Mouse (Mus musculus): ENCODE measurements around the gene Zfp462. TPM values are rescaled to one million over a fixed set of nuclear protein-coding genes. Genes with fewer than 3 reads are reported as not detected.

The Zfp462 gene
- polyA plus RNA-seq, 1 experiment from 2014 or later = 16.8 TPM

DNA sequence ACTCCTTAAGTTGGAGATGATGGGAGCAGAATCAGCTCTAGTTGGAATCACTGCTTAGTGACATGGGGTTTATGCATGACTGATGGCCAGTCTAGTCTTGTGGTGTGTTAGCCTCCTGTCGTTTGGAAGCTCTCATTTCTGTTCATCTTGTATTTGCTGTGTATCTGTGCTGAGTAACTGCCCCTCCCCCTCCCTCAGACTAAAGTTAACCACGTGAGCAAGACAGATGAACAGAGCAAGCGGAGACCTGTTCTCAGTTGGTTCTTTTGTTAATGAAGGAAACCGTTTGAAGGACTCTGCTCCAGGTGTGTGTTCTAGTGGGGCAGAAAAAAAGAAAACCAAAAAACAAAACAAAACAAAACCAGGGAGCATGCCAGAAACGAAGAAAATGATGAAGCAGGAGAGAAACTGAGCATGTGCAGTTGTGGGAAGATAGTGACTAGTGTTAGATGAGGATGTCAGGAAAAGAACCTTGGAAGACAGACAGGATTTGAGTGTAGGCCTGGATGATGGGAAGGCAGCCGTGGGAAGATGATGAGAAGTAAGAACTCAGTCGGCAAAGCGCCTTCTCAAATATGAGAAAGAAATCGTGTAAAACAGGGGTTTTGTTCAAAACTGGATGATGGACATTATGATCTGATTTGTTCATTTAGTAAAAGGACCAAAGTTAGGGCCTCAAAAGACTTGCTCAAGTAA lies 53.4 kb downstream of the Zfp462 start:
- 82% methylated on average over 9 of the region's 9 CpGs for WGBS
- H3K36me3 ChIP-seq (ENCODE audit: control insufficient read depth, insufficient read depth, low read length) = no peaks in the 10 kb centered on the region; the same call in 1 of the 2 replicates
- H3K27me3 ChIP-seq (ENCODE audit: control insufficient read depth, insufficient read depth, low read length) = no peaks in the 10 kb centered on the region
- no peak overlapping the region for H3K4me3 ChIP-seq (ENCODE audit: low read depth, low read length)
- no peak overlapping the region for H3K4me2 ChIP-seq (ENCODE audit: low read depth, low read length)
- no peak overlapping the region for H3K27ac ChIP-seq (ENCODE audit: low read depth, low read length)
- no peak for ATAC-seq (ENCODE audit: low read depth)
- H3K4me1 ChIP-seq (ENCODE audit: control insufficient read depth, insufficient read depth, low read length) = no peaks in the 10 kb centered on the region
- no peak overlapping the region for H3K9ac ChIP-seq (replicated peaks; ENCODE audit: low read depth, low read length)
- H3K9me3 ChIP-seq (ENCODE audit: control insufficient read depth, low read length) = no peaks in the 10 kb centered on the region

DNA sequence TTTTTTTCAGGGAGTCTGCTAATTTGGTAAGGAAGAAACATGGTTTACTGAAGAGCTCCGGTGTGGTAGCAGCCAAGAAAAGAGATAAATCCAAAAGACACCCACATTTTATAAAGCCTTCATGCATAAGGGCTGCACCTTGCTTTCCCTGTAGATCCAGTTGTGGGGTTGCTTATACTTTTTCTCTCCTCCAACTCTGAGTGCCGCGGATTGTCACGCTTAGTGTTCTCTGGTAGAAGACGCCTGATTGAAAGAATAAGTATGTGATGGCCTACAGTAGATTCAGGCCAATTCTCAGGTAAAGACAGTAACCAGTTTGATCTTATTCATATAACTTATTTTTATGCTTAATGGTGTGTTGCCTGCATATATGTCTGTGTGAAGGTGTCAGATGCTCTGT lies 54.7 kb downstream of the Zfp462 start:
- Histone ChIP-seq H3K36me3 (ENCODE audit: control insufficient read depth, insufficient read depth, low read length) (no peaks in the 10 kb centered on the region; the same call in 1 of the 2 replicates), H3K9me3 (ENCODE audit: control insufficient read depth, low read length) (no peaks in the 10 kb centered on the region), H3K4me3 (ENCODE audit: low read depth, low read length) (no peak overlapping the region), H3K27ac (ENCODE audit: low read depth, low read length) (no peak overlapping the region), H3K4me2 (ENCODE audit: low read depth, low read length) (no peak overlapping the region), H3K4me1 (ENCODE audit: control insufficient read depth, insufficient read depth, low read length) (peaks cover 11% of the 10 kb centered on the region; the same call in 1 of the 2 replicates), H3K9ac (replicated peaks; ENCODE audit: low read depth, low read length) (no peak overlapping the region), H3K27me3 (ENCODE audit: control insufficient read depth, insufficient read depth, low read length) (no peaks in the 10 kb centered on the region)
- WGBS = 96% methylated on average over 5 of the region's 5 CpGs
- no peak for ATAC-seq (ENCODE audit: low read depth)

DNA sequence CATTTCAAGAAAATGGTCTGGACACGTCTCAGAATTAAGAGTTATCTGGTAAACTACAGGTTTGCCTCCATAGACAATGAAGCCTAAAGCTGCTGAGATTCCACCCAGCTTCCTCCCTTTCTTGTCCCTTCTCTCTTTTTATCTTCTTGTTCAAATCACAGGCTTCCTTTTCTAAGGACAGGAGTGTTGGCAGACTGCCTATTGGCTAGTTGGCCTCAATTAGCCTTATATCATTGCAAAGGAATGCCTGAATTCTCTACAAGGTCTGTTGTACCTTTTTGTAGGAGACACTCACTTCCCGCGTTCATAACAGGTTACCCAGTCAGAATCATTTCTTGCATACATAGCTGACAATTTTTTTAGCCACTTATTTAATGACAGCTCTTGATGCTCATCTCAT lies 56.5 kb downstream of the Zfp462 start:
- H3K4me2 ChIP-seq (ENCODE audit: low read depth, low read length) = no peak overlapping the region
- H3K9me3 ChIP-seq (ENCODE audit: control insufficient read depth, low read length) = no peaks in the 10 kb centered on the region
- no peaks in the 10 kb centered on the region; the same call in 1 of the 2 replicates for H3K36me3 ChIP-seq (ENCODE audit: control insufficient read depth, insufficient read depth, low read length)
- no peak overlapping the region for H3K27ac ChIP-seq (ENCODE audit: low read depth, low read length)
- no peak overlapping the region for H3K4me3 ChIP-seq (ENCODE audit: low read depth, low read length)
- WGBS = 79% methylated on average over 3 of the region's 3 CpGs
- no peak overlapping the region for H3K9ac ChIP-seq (replicated peaks; ENCODE audit: low read depth, low read length)
- ATAC-seq (ENCODE audit: low read depth) = no peak
- H3K27me3 ChIP-seq (ENCODE audit: control insufficient read depth, insufficient read depth, low read length) = no peaks in the 10 kb centered on the region
- peaks cover 25% of the 10 kb centered on the region for H3K4me1 ChIP-seq (ENCODE audit: control insufficient read depth, insufficient read depth, low read length)

DNA sequence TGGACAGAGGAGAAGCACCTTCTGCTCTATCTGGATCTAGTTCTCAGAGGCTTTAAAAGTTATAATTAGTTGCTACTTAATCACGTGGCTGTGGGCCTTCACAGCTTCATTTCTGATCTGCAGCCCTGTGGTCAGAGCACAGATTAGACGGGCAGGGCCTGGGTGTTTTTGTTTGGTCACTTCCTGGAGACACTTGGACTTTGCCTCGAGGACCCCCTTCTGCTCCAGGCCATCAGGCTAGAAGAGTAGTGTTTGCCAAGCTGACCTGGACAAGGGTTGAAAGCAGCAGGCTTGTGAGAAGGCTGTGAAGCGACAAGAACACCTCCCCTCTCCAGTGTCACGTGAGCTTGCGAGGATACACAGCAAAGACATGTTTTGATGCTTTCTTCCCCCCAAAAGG lies 58.3 kb downstream of the Zfp462 start:
- no peak overlapping the region for H3K27ac ChIP-seq (ENCODE audit: low read depth, low read length)
- 78% methylated on average over 6 of the region's 6 CpGs for WGBS
- H3K4me3 ChIP-seq (ENCODE audit: low read depth, low read length) = no peak overlapping the region
- H3K9ac ChIP-seq (replicated peaks; ENCODE audit: low read depth, low read length) = no peak overlapping the region
- no peak for ATAC-seq (ENCODE audit: low read depth)
- H3K27me3 ChIP-seq (ENCODE audit: control insufficient read depth, insufficient read depth, low read length) = no peaks in the 10 kb centered on the region
- peaks cover 7% of the 10 kb centered on the region for H3K36me3 ChIP-seq (ENCODE audit: control insufficient read depth, insufficient read depth, low read length)
- H3K4me2 ChIP-seq (ENCODE audit: low read depth, low read length) = no peak overlapping the region
- peaks cover 28% of the 10 kb centered on the region for H3K4me1 ChIP-seq (ENCODE audit: control insufficient read depth, insufficient read depth, low read length)
- no peaks in the 10 kb centered on the region for H3K9me3 ChIP-seq (ENCODE audit: control insufficient read depth, low read length)

DNA sequence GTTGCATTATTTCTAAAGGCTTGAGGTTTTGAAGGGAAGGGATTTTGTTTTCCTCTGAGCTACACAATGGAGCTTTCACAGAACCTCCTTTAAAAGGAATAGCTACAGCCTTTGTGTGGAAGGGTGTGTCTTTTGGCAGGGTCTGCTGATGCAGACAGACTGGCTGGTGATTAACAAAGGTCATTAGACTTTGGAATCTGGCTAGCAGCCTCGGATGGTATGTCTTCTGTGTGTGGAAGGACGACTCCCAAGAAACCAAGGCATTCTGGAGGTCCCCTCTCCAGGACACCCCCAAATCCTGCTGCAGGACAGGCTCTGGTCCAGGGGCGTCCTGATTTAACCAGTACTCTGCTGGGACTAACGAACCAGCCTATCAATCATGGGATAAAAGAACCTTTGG lies 60.2 kb downstream of the Zfp462 start:
- Histone ChIP-seq H3K4me1 (ENCODE audit: control insufficient read depth, insufficient read depth, low read length) (peaks cover 28% of the 10 kb centered on the region), H3K4me3 (ENCODE audit: low read depth, low read length) (no peak overlapping the region), H3K4me2 (ENCODE audit: low read depth, low read length) (peak overlapping the region; percentile 21; the same call in 1 of the 2 replicates), H3K27me3 (ENCODE audit: control insufficient read depth, insufficient read depth, low read length) (no peaks in the 10 kb centered on the region), H3K9me3 (ENCODE audit: control insufficient read depth, low read length) (no peaks in the 10 kb centered on the region), H3K36me3 (ENCODE audit: control insufficient read depth, insufficient read depth, low read length) (peaks cover 24% of the 10 kb centered on the region), H3K9ac (replicated peaks; ENCODE audit: low read depth, low read length) (no peak overlapping the region), H3K27ac (ENCODE audit: low read depth, low read length) (peak overlapping the region; percentile 79)
- ATAC-seq (ENCODE audit: low read depth) = peak; percentile 62
- WGBS = 4% methylated on average over 4 of the region's 4 CpGs

DNA sequence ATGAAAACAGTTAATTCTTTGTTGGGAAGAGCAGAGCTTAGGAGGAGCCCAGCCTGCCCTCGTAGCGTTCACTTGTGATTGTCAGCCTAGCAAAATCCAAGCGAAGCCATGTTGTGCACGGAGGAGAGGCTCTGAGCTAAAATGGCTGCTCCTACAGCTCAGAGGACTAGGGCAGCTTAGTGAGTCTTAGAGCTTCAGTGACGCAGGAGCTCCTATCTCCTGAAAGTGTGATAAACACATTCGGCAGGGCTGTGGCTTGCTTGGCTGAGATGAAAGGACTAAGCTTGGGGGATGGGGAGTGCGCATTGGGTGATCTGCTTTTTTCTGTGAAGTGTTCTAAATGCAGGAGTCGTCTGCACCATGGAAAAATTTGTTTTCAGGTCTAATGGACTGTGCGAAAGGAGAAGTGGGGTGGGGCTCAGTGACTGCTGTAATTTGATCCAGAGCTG lies 60.7 kb downstream of the Zfp462 start:
- Histone ChIP-seq H3K27me3 (ENCODE audit: control insufficient read depth, insufficient read depth, low read length) (no peaks in the 10 kb centered on the region), H3K9ac (replicated peaks; ENCODE audit: low read depth, low read length) (no peak overlapping the region), H3K36me3 (ENCODE audit: control insufficient read depth, insufficient read depth, low read length) (peaks cover 29% of the 10 kb centered on the region), H3K4me1 (ENCODE audit: control insufficient read depth, insufficient read depth, low read length) (peaks cover 28% of the 10 kb centered on the region), H3K4me3 (ENCODE audit: low read depth, low read length) (no peak overlapping the region), H3K4me2 (ENCODE audit: low read depth, low read length) (peak overlapping the region; percentile 21; the same call in 1 of the 2 replicates), H3K27ac (ENCODE audit: low read depth, low read length) (peak overlapping the region; percentile 79), H3K9me3 (ENCODE audit: control insufficient read depth, low read length) (no peaks in the 10 kb centered on the region)
- 7% methylated on average over 9 of the region's 9 CpGs for WGBS
- ATAC-seq (ENCODE audit: low read depth) = peak; percentile 79

DNA sequence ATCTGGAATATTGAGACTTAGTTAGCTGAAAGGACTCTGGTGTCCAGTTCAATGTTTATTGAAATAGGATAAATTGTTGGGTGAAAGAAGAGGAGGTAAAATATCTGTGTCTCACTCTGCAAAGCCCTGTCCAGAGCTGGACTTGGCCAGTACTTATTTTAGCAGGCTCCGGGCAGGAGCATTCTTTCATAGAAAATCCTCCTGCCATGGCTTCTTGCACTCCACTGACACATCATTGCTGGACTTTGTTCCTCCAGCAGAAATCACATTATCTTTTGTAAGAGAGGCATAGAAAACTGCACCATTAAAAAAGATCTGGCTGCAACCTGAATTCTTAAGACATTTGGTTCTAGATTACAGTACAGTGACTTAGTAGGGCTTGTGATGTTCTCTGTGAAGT lies 61.2 kb downstream of the Zfp462 start:
- WGBS = 35% methylated on average over 1 of the region's 1 CpGs
- Histone ChIP-seq H3K27me3 (ENCODE audit: control insufficient read depth, insufficient read depth, low read length) (no peaks in the 10 kb centered on the region), H3K4me3 (ENCODE audit: low read depth, low read length) (no peak overlapping the region), H3K4me1 (ENCODE audit: control insufficient read depth, insufficient read depth, low read length) (peaks cover 28% of the 10 kb centered on the region), H3K36me3 (ENCODE audit: control insufficient read depth, insufficient read depth, low read length) (peaks cover 33% of the 10 kb centered on the region), H3K9me3 (ENCODE audit: control insufficient read depth, low read length) (no peaks in the 10 kb centered on the region), H3K4me2 (ENCODE audit: low read depth, low read length) (no peak overlapping the region), H3K9ac (replicated peaks; ENCODE audit: low read depth, low read length) (no peak overlapping the region), H3K27ac (ENCODE audit: low read depth, low read length) (peak overlapping the region; percentile 79)
- no peak for ATAC-seq (ENCODE audit: low read depth)

DNA sequence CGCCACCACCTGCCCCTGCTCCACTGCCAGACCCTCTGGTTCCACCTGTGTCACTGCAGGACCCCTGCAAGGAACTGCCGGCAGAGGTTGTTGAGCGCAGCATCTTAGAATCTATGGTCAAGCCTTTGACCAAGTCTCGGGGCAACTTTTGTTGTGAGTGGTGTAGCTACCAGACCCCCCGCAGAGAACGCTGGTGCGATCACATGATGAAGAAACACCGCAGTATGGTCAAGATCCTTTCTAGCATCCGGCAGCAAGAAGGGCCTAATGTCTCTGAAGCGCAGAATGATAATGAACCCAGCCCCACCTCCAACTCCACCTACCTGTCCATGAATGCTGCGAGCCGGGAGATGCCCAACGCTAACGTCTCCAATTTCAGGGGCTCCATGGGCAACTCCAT lies 63.8 kb downstream of the Zfp462 start:
- peaks cover 26% of the 10 kb centered on the region for H3K4me1 ChIP-seq (ENCODE audit: control insufficient read depth, insufficient read depth, low read length)
- H3K9ac ChIP-seq (replicated peaks; ENCODE audit: low read depth, low read length) = no peak overlapping the region
- no peak overlapping the region for H3K27ac ChIP-seq (ENCODE audit: low read depth, low read length)
- no peak overlapping the region for H3K4me3 ChIP-seq (ENCODE audit: low read depth, low read length)
- peaks cover 57% of the 10 kb centered on the region for H3K36me3 ChIP-seq (ENCODE audit: control insufficient read depth, insufficient read depth, low read length)
- no peak for ATAC-seq (ENCODE audit: low read depth)
- no peak overlapping the region for H3K4me2 ChIP-seq (ENCODE audit: low read depth, low read length)
- no peaks in the 10 kb centered on the region for H3K27me3 ChIP-seq (ENCODE audit: control insufficient read depth, insufficient read depth, low read length)
- whole genome bisulfite sequencing = 94% methylated on average over 14 of the region's 14 CpGs
- H3K9me3 ChIP-seq (ENCODE audit: control insufficient read depth, low read length) = no peaks in the 10 kb centered on the region

DNA sequence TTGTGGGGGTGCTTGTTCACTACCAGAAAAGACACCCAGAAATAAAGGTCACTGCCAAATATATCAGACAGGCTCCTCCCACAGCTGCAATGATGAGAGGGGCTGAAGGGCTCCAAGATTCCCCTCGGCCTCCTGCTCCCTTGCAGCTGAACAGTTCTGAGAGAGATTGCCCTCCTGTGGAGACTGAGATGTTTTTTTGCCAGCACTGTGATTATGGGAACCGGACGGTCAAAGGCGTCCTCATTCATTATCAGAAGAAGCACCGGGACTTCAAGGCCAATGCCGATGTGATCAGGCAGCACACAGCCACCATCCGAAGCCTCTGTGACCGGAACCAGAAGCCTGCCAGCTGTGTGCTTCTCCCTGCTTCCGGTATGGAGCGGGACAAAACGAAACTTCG lies 66.5 kb downstream of the Zfp462 start:
- Histone ChIP-seq H3K36me3 (ENCODE audit: control insufficient read depth, insufficient read depth, low read length) (peaks cover 75% of the 10 kb centered on the region), H3K9ac (replicated peaks; ENCODE audit: low read depth, low read length) (no peak overlapping the region), H3K27ac (ENCODE audit: low read depth, low read length) (no peak overlapping the region), H3K9me3 (ENCODE audit: control insufficient read depth, low read length) (no peaks in the 10 kb centered on the region), H3K4me3 (ENCODE audit: low read depth, low read length) (no peak overlapping the region), H3K27me3 (ENCODE audit: control insufficient read depth, insufficient read depth, low read length) (no peaks in the 10 kb centered on the region), H3K4me2 (ENCODE audit: low read depth, low read length) (no peak overlapping the region), H3K4me1 (ENCODE audit: control insufficient read depth, insufficient read depth, low read length) (peaks cover 3% of the 10 kb centered on the region; the same call in 1 of the 2 replicates)
- no peak for ATAC-seq (ENCODE audit: low read depth)
- WGBS = 84% methylated on average over 12 of the region's 12 CpGs
